10 mouse cellular contexts compared by ENCODE assay signal in the genomic region with DNA sequence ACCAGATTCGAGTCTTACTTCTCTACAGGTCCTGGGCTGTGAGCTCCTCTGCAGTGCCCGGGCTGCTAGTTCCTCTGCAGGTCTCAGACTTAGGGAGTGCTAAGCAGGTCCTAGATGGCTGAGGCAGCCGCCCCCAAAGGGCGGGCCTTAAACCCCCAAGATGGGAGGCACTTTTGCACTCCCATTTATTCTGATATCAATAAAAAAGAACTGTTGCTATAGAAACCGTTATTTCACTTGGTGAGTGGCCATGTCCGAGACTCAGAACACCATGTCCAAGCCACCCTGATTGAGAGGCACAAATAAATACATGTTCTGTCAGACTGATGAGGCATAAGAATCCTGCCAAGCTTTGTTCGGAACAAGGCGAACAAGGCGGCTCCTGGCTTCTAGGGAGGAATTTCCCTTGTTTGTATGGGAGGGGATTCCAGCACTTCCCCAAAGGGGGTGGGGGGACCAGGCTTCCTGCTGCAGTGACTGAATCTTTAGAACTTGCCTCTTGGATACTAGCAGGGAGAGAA. TPM values are rescaled to one million over a fixed set of nuclear protein-coding genes. Genes with fewer than 3 reads are reported as not detected.
DNase-seq lines count a peak whose midpoint lies in the region; ATAC-seq and TF ChIP-seq lines count a peak whose summit lies in the region.
"Had no signal": no experiment of that assay in that cellular context is flagged by ENCODE, and none has a peak within 500 bp of the region (broad histone marks: within the 10 kb centered on the region; RNA-seq: fewer than 3 reads in every experiment).

No protein-coding gene starts in this region.

- no peaks in the 10 kb centered on the region; the same call in 1 of the 2 replicates for H3K4me1 ChIP-seq in hindbrain, embryonic 16.5 days (ENCODE audit: control insufficient read depth, insufficient read depth, low read depth, low read length)
- no peaks in the 10 kb centered on the region for H3K4me1 ChIP-seq in hindbrain, embryonic 11.5 days (replicated peaks; ENCODE audit: control insufficient read depth, insufficient read depth, low read length)
- peaks cover 4% of the 10 kb centered on the region for H3K4me1 ChIP-seq in cortical plate, adult 2 months (ENCODE audit: control insufficient read depth, insufficient read depth, low read length)
- peaks cover 6% of the 10 kb centered on the region; the same call in 1 of the 2 replicates for H3K4me1 ChIP-seq in heart, postnatal 0 days (ENCODE audit: control insufficient read depth, insufficient read depth)
- H3K4me1 ChIP-seq in lung, embryonic 14.5 days (ENCODE audit: insufficient read depth), result 0 out of 2 replicates have a peak, but pooled peaks cover 3% of the 10 kb centered on the region
- H3K4me1 ChIP-seq in thymus, adult 2 months (replicated peaks; ENCODE audit: control insufficient read depth, insufficient read depth, low read length), result no peaks in the 10 kb centered on the region

- no peak for DNase-seq in hindbrain, embryonic 11.5 days (ENCODE audit: low spot score)
- peak; percentile 66 for DNase-seq in heart, postnatal 0 days (ENCODE audit: low spot score)
- DNase-seq in lung, embryonic 14.5 days, result peak; percentile 69
- DNase-seq in thymus, adult 2 months, result no peak
- no peak for DNase-seq in adrenal gland, postnatal 14 days
- DNase-seq in urinary bladder, adult 18-20 months (ENCODE audit: low spot score in 2 of 2), result no peak

- H3K27me3 ChIP-seq in hindbrain, embryonic 16.5 days (replicated peaks; ENCODE audit: control insufficient read depth, insufficient read depth, low read length), result peaks cover 3% of the 10 kb centered on the region; the same call in 1 of the 2 replicates
- H3K27me3 ChIP-seq in hindbrain, embryonic 11.5 days (ENCODE audit: control insufficient read depth, insufficient read depth, low read length), result no peaks in the 10 kb centered on the region; the same call in 1 of the 2 replicates
- peaks cover under 1% of the 10 kb centered on the region; the same call in 1 of the 2 replicates for H3K27me3 ChIP-seq in heart, postnatal 0 days (ENCODE audit: control insufficient read depth, insufficient read depth, low read length)
- no peaks in the 10 kb centered on the region for H3K27me3 ChIP-seq in lung, embryonic 14.5 days (ENCODE audit: insufficient read depth, low read length)
- no peaks in the 10 kb centered on the region for H3K27me3 ChIP-seq in thymus, adult 2 months (ENCODE audit: control insufficient read depth, insufficient read depth, low read length)
- H3K27me3 ChIP-seq: embryonic facial prominence, embryonic 12.5 days had no signal

- peak; percentile 74 for TF ChIP-seq POLR2A in cortical plate, adult 2 months (IDR thresholded peaks at IDR 0.05; ENCODE audit: extremely low read depth, insufficient read depth, low read length)
- TF ChIP-seq POLR2A in thymus, adult 2 months (IDR thresholded peaks at IDR 0.05; ENCODE audit: control insufficient read depth, extremely low read depth, insufficient read depth, low read length, poor library complexity), result no peak

- no peak for TF ChIP-seq CTCF in cortical plate, adult 2 months (IDR thresholded peaks at IDR 0.05; ENCODE audit: extremely low read depth, insufficient read depth, low read length)
- no peak for TF ChIP-seq CTCF in heart, postnatal 0 days (IDR thresholded peaks at IDR 0.05; ENCODE audit: low read depth)
- no peak for TF ChIP-seq CTCF in lung, embryonic 14.5 days (IDR thresholded peaks at IDR 0.05; ENCODE audit: low read depth)
- no peak for TF ChIP-seq CTCF in thymus, adult 2 months (IDR thresholded peaks at IDR 0.05; ENCODE audit: borderline replicate concordance, control insufficient read depth, extremely low read depth, insufficient read depth, low read length, poor library complexity)

- H3K36me3 ChIP-seq in hindbrain, embryonic 16.5 days (ENCODE audit: control insufficient read depth, insufficient read depth, low read length), result no peaks in the 10 kb centered on the region
- H3K36me3 ChIP-seq in hindbrain, embryonic 11.5 days (ENCODE audit: control insufficient read depth, insufficient read depth, low read length), result no peaks in the 10 kb centered on the region
- no peaks in the 10 kb centered on the region for H3K36me3 ChIP-seq in heart, postnatal 0 days (replicated peaks; ENCODE audit: control insufficient read depth, insufficient read depth, low read length)
- H3K36me3 ChIP-seq in lung, embryonic 14.5 days (ENCODE audit: insufficient read depth), result no peaks in the 10 kb centered on the region
- no peaks in the 10 kb centered on the region for H3K36me3 ChIP-seq in thymus, adult 2 months (ENCODE audit: control insufficient read depth, insufficient read depth, low read length)
- H3K36me3 ChIP-seq: embryonic facial prominence, embryonic 12.5 days had no signal

- ATAC-seq in hindbrain, embryonic 16.5 days, result peak; percentile 65
- no peak for ATAC-seq in hindbrain, embryonic 11.5 days (ENCODE audit: low FRiP score)
- ATAC-seq in heart, postnatal 0 days (ENCODE audit: insufficient read depth, low read depth), result peak; percentile 82
- peak; percentile 80 for ATAC-seq in lung, embryonic 14.5 days (ENCODE audit: insufficient read depth)

- TF ChIP-seq EP300 in heart, postnatal 0 days (IDR thresholded peaks at IDR 0.05; ENCODE audit: low read depth), result no peak

- H3K4me2 ChIP-seq in hindbrain, embryonic 16.5 days (ENCODE audit: low read length), result no peak overlapping the region
- no peak overlapping the region for H3K4me2 ChIP-seq in hindbrain, embryonic 11.5 days (replicated peaks; ENCODE audit: low read depth, low read length)
- peak overlapping the region; percentile 44 for H3K4me2 ChIP-seq in heart, postnatal 0 days (ENCODE audit: low read depth, low read length)
- H3K4me2 ChIP-seq in lung, embryonic 14.5 days, result peak overlapping the region; percentile 46
- H3K4me2 ChIP-seq: embryonic facial prominence, embryonic 12.5 days had no signal

- no peak overlapping the region for H3K9ac ChIP-seq in hindbrain, embryonic 16.5 days (ENCODE audit: low read depth, low read length)
- no peak overlapping the region for H3K9ac ChIP-seq in hindbrain, embryonic 11.5 days (ENCODE audit: low read depth, low read length)
- H3K9ac ChIP-seq in heart, postnatal 0 days (replicated peaks; ENCODE audit: low read depth, low read length), result no peak overlapping the region; the same call in 1 of the 2 replicates
- H3K9ac ChIP-seq in lung, embryonic 14.5 days, result 0 out of 2 replicates have a peak overlapping the region, but pooled peaks have one; percentile 11
- H3K9ac ChIP-seq: embryonic facial prominence, embryonic 12.5 days had no signal

- H3K27ac ChIP-seq in hindbrain, embryonic 16.5 days (ENCODE audit: low read depth, low read length), result no peak overlapping the region
- no peak overlapping the region for H3K27ac ChIP-seq in hindbrain, embryonic 11.5 days (ENCODE audit: low read depth, low read length)
- H3K27ac ChIP-seq in cortical plate, adult 2 months (ENCODE audit: insufficient read depth, low read length), result peak overlapping the region; percentile 90
- peak overlapping the region; percentile 39 for H3K27ac ChIP-seq in heart, postnatal 0 days (ENCODE audit: low read depth)
- H3K27ac ChIP-seq in lung, embryonic 14.5 days (ENCODE audit: low read depth), result peak overlapping the region; percentile 4; the same call in 1 of the 2 replicates
- H3K27ac ChIP-seq in thymus, adult 2 months (ENCODE audit: control insufficient read depth, insufficient read depth, low read length), result no peak overlapping the region
- H3K27ac ChIP-seq: embryonic facial prominence, embryonic 12.5 days had no signal

- no peak overlapping the region for H3K4me3 ChIP-seq in hindbrain, embryonic 16.5 days (ENCODE audit: low read length)
- H3K4me3 ChIP-seq in hindbrain, embryonic 11.5 days (ENCODE audit: low read depth, low read length), result no peak overlapping the region
- H3K4me3 ChIP-seq in cortical plate, adult 2 months (ENCODE audit: insufficient read depth, low read length), result peak overlapping the region; percentile 45
- peak overlapping the region; percentile 10; the same call in 1 of the 2 replicates for H3K4me3 ChIP-seq in heart, postnatal 0 days (ENCODE audit: low read depth, low read length)
- no peak overlapping the region for H3K4me3 ChIP-seq in lung, embryonic 14.5 days (ENCODE audit: low read depth, low read length)
- H3K4me3 ChIP-seq in thymus, adult 2 months (ENCODE audit: control insufficient read depth, insufficient read depth, low read length), result no peak overlapping the region
- H3K4me3 ChIP-seq: embryonic facial prominence, embryonic 12.5 days had no signal

- WGBS in hindbrain, embryonic 16.5 days, result 18% methylated on average over 9 of the region's 9 CpGs
- WGBS in hindbrain, embryonic 11.5 days, result 11% methylated on average over 9 of the region's 9 CpGs
- 14% methylated on average over 9 of the region's 9 CpGs for WGBS in heart, postnatal 0 days
- 5% methylated on average over 9 of the region's 9 CpGs for WGBS in lung, embryonic 14.5 days
- WGBS in thymus, adult 2 months, result 52% methylated on average over 9 of the region's 9 CpGs

- no peaks in the 10 kb centered on the region for H3K9me3 ChIP-seq in hindbrain, embryonic 16.5 days (ENCODE audit: control insufficient read depth, low read length)
- H3K9me3 ChIP-seq in hindbrain, embryonic 11.5 days (ENCODE audit: control insufficient read depth, low read length), result no peaks in the 10 kb centered on the region
- no peaks in the 10 kb centered on the region for H3K9me3 ChIP-seq in heart, postnatal 0 days (replicated peaks; ENCODE audit: control insufficient read depth, low read length)
- H3K9me3 ChIP-seq in lung, embryonic 14.5 days (ENCODE audit: low read depth, low read length), result no peaks in the 10 kb centered on the region
- H3K9me3 ChIP-seq: embryonic facial prominence, embryonic 12.5 days had no signal

RNA-seq across cellular contexts. Expression of a gene that starts 8.1 kb away (rescaled TPM):
- polyA plus RNA-seq in hindbrain, embryonic 16.5 days (2015; fragmentation: Nextera tagmentation; extraction: Ambion mirVana), result 0.89 and 1.2 TPM in 2 replicates
- polyA plus RNA-seq in hindbrain, embryonic 11.5 days (2014; fragmentation: Nextera tagmentation; extraction: Ambion mirVana), result 0.27 and 0.46 TPM in 2 replicates
- polyA plus RNA-seq in cortical plate, adult 2 months (2012; rRNA removed), result 498 and 520 TPM in 2 replicates
- total RNA-seq in heart, postnatal 0 days (2014; rRNA removed; ENCODE audit: low replicate concordance), result 3.2 and 5.0 TPM in 2 replicates
- polyA plus RNA-seq in heart, postnatal 0 days (2015; fragmentation: Nextera tagmentation; extraction: Ambion mirVana), result 0.14 and 0.26 TPM in 2 replicates
- polyA plus RNA-seq in lung, embryonic 14.5 days (2014; fragmentation: Nextera tagmentation; extraction: Ambion mirVana), result 0.38 and 0.58 TPM in 2 replicates
- 1.1 and 2.1 TPM in 2 replicates for polyA plus RNA-seq in thymus, adult 2 months (2012; rRNA removed)
- total RNA-seq in adrenal gland, postnatal 14 days (2021), result 5.0 and 8.7 TPM in 2 replicates
- total RNA-seq: liver, adult 2 months had no signal
- polyA plus RNA-seq: liver, adult 2 months had no signal

RNA-seq across cellular contexts. Expression of a gene that starts 50.5 kb away (rescaled TPM):
- polyA plus RNA-seq in hindbrain, embryonic 16.5 days (2015; fragmentation: Nextera tagmentation; extraction: Ambion mirVana), result 0.09 and 0.23 TPM in 2 replicates
- polyA plus RNA-seq in hindbrain, embryonic 11.5 days (2014; fragmentation: Nextera tagmentation; extraction: Ambion mirVana), result 0.20 and 0.29 TPM in 2 replicates
- polyA plus RNA-seq in cortical plate, adult 2 months (2012; rRNA removed), result 0.06 TPM in 2 replicates
- total RNA-seq in heart, postnatal 0 days (2014; rRNA removed; ENCODE audit: low replicate concordance), result 0.39 TPM in 1 of 2 replicates, not detected in the other
- 0.15 TPM in 1 of 2 replicates, not detected in the other for polyA plus RNA-seq in heart, postnatal 0 days (2015; fragmentation: Nextera tagmentation; extraction: Ambion mirVana)
- 0.47 and 0.78 TPM in 2 replicates for polyA plus RNA-seq in lung, embryonic 14.5 days (2014; fragmentation: Nextera tagmentation; extraction: Ambion mirVana)
- polyA plus RNA-seq in thymus, adult 2 months (2012; rRNA removed), result 0.46 and 0.84 TPM in 2 replicates
- 2.2 and 30.4 TPM in 2 replicates for total RNA-seq in adrenal gland, postnatal 14 days (2021)
- polyA plus RNA-seq: embryonic facial prominence, embryonic 12.5 days had no signal

Comparison
In these comparisons a context has a peak if more than half of its experiments do, and no peak if none do; other contexts are left out.
1. H3K27ac ChIP-seq: peak in cortical plate, adult 2 months (single experiment), heart, postnatal 0 days (single experiment) and lung, embryonic 14.5 days (single experiment); none in hindbrain, embryonic 16.5 days (single experiment), hindbrain, embryonic 11.5 days (single experiment) and thymus, adult 2 months (single experiment).
2. H3K4me2 ChIP-seq: peak in heart, postnatal 0 days (single experiment) and lung, embryonic 14.5 days (single experiment); none in hindbrain, embryonic 16.5 days (single experiment) and hindbrain, embryonic 11.5 days (single experiment).
3. H3K4me3 ChIP-seq: peak in cortical plate, adult 2 months (single experiment) and heart, postnatal 0 days (single experiment); none in hindbrain, embryonic 16.5 days (single experiment), hindbrain, embryonic 11.5 days (single experiment), lung, embryonic 14.5 days (single experiment) and thymus, adult 2 months (single experiment).
4. DNase-seq: peak in heart, postnatal 0 days (single experiment) and lung, embryonic 14.5 days (single experiment); none in hindbrain, embryonic 11.5 days (single experiment), thymus, adult 2 months (single experiment), adrenal gland, postnatal 14 days (single experiment) and urinary bladder, adult 18-20 months (0 of 2).
5. RNA of a gene that starts 8.1 kb away (polyA plus RNA-seq): 498 to 520 TPM in cortical plate, adult 2 months; 1.1 to 2.1 TPM in thymus, adult 2 months, 0.89 to 1.2 TPM in hindbrain, embryonic 16.5 days, 0.27 to 0.46 TPM in hindbrain, embryonic 11.5 days, 0.38 to 0.58 TPM in lung, embryonic 14.5 days and 0.14 to 0.26 TPM in heart, postnatal 0 days; every median in the first group is over 100 times any median in the second.